Mouse (Mus musculus) stomach, embryonic 15.5 days (tissue): ENCODE measurements around the gene Vmn1r42. TPM values are rescaled to one million over a fixed set of nuclear protein-coding genes. Genes with fewer than 3 reads are reported as not detected.
"Not testable (repeated sequence)": the region's sequence is repeated elsewhere in the genome, so short reads cannot be mapped to it uniquely, and the experiment has no call there.

Experiments used
- ATAC-seq: fragments of 200-750 bp; cut with Nextera tagmentation; 2 replicates; pipeline ENCODE4 v1.8.0; 2017; ENCODE audit warnings: low read depth, moderate number of reproducible peaks, moderate TSS enrichment; ENCODE audit not compliant: insufficient read depth, low FRiP score
- H3K27ac ChIP-seq: fragments of 300-500 bp; sonication (generic); 2 replicates; pipeline ENCODE4 v1.5.1; 2015; ENCODE audit warnings: mild to moderate bottlenecking, inconsistent platforms
- H3K27me3 ChIP-seq: fragments of 300-500 bp; sonication (generic); replicated peaks from 2 replicates; pipeline ENCODE4 v1.6.1; 2015; ENCODE audit warnings: inconsistent platforms
- H3K36me3 ChIP-seq: fragments of 300-500 bp; sonication (generic); 2 replicates; pipeline ENCODE4 v1.6.1; 2015; ENCODE audit warnings: inconsistent platforms
- H3K4me1 ChIP-seq: fragments of 300-500 bp; sonication (generic); 2 replicates; pipeline ENCODE4 v1.6.1; 2015; ENCODE audit warnings: inconsistent platforms
- H3K4me2 ChIP-seq: fragments of 300-500 bp; sonication (generic); 2 replicates; pipeline ENCODE4 v1.6.1; 2015; ENCODE audit warnings: mild to moderate bottlenecking, inconsistent platforms
- H3K4me3 ChIP-seq: fragments of 300-500 bp; sonication (generic); replicated peaks from 2 replicates; pipeline ENCODE4 v1.5.1; 2015; ENCODE audit warnings: inconsistent platforms
- H3K9ac ChIP-seq: fragments of 300-500 bp; sonication (generic); 2 replicates; pipeline ENCODE4 v1.6.1; 2015; ENCODE audit warnings: inconsistent platforms
- H3K9me3 ChIP-seq: fragments of 300-500 bp; sonication (generic); 2 replicates; pipeline ENCODE4 v1.6.1; 2016; ENCODE audit warnings: inconsistent platforms
- WGBS: fragments of 180-500 bp; shearing (Covaris S2); methylation state at CpG from one replicate; pipeline ENCODE4 v1.1.7; 2015; 5-methylcytosine and 5-hydroxymethylcytosine counted together
- polyA plus RNA-seq: library from polyadenylated mRNA; unstranded; fragments of >200 nt; fragmentation: Nextera tagmentation; extraction: Ambion mirVana; gene quantifications from 2 replicates; pipeline ENCODE4 v1.2.1, GENCODE M21; 2015

Gene Vmn1r42
- not detected in 2 replicates for polyA plus RNA-seq

- WGBS = 67% methylated on average over 3 of the region's 3 CpGs
- ATAC-seq = not testable (repeated sequence)
Measured at GRCm38 (mm10) chr6:89876313-89876712, at the start of gene Vmn1r42, which contains the start of gene Vmn1r43. Vmn1r42 (minus strand) TSS chr6:89876413. Vmn1r43 (minus strand) TSS chr6:89876413.

GRCm38 (mm10) chr6:89883812-89884211, 7.6 kb upstream of the Vmn1r42 start:
- 40% methylated on average over 2 of the region's 2 CpGs for WGBS
- H3K27ac ChIP-seq = no peak overlapping the region
- H3K4me2 ChIP-seq = no peak overlapping the region
- H3K36me3 ChIP-seq = no peaks in the 10 kb centered on the region
- H3K27me3 ChIP-seq = no peaks in the 10 kb centered on the region
- no peak overlapping the region for H3K9ac ChIP-seq
- H3K9me3 ChIP-seq = no peaks in the 10 kb centered on the region
- no peak overlapping the region for H3K4me3 ChIP-seq
- no peaks in the 10 kb centered on the region for H3K4me1 ChIP-seq
- no peak for ATAC-seq

More at GRCm38 (mm10) chr6:89876313-89876712, at the start of gene Vmn1r42, which contains the start of gene Vmn1r43:
- H3K9me3 ChIP-seq, H3K4me3 ChIP-seq, H3K27me3 ChIP-seq, H3K27ac ChIP-seq, H3K9ac ChIP-seq, H3K4me2 ChIP-seq, H3K4me1 ChIP-seq, H3K36me3 ChIP-seq: not testable (repeated sequence)

- Histone ChIP-seq H3K27ac (no peak within 1 kb of the TSS), H3K36me3 (no peaks in the 10 kb centered on the region), H3K9ac (no peak within 1 kb of the TSS), H3K27me3 (no peaks in the 10 kb centered on the region), H3K4me3 (no peak within 1 kb of the TSS), H3K4me1 (no peaks in the 10 kb centered on the region), H3K4me2 (no peak within 1 kb of the TSS), H3K9me3 (no peaks in the 10 kb centered on the region)
- WGBS = 88% methylated on average over 1 of the region's 1 CpGs
- ATAC-seq = no peak
Measured at GRCm38 (mm10) chr6:89883360-89883759, 7.1 kb upstream of the Vmn1r42 start, which contains the start of gene Vmn1r44. Vmn1r44 (plus strand) TSS chr6:89883660.

- no peak overlapping the region for H3K9ac ChIP-seq
- H3K4me2 ChIP-seq = no peak overlapping the region
- H3K27ac ChIP-seq = no peak overlapping the region
- ATAC-seq = no peak
- no peaks in the 10 kb centered on the region for H3K36me3 ChIP-seq
- H3K4me3 ChIP-seq = no peak overlapping the region
- no peaks in the 10 kb centered on the region for H3K27me3 ChIP-seq
- no peaks in the 10 kb centered on the region for H3K4me1 ChIP-seq
- H3K9me3 ChIP-seq = no peaks in the 10 kb centered on the region
Measured at GRCm38 (mm10) chr6:89880867-89881266, 4.7 kb upstream of the Vmn1r42 start.

GRCm38 (mm10) chr6:89876963-89877362, 750 bp upstream of the Vmn1r42 start:
- 81% methylated on average over 2 of the region's 2 CpGs for WGBS
- no peaks in the 10 kb centered on the region for H3K9me3 ChIP-seq
- H3K4me3 ChIP-seq = no peak overlapping the region
- H3K27ac ChIP-seq = no peak overlapping the region
- no peaks in the 10 kb centered on the region for H3K36me3 ChIP-seq
- no peaks in the 10 kb centered on the region for H3K27me3 ChIP-seq
- no peak for ATAC-seq
- no peak overlapping the region for H3K9ac ChIP-seq
- no peaks in the 10 kb centered on the region for H3K4me1 ChIP-seq
- no peak overlapping the region for H3K4me2 ChIP-seq

GRCm38 (mm10) chr6:89867976-89868375, 8.2 kb downstream of the Vmn1r42 start:
- no peak overlapping the region for H3K9ac ChIP-seq
- no peak overlapping the region for H3K4me2 ChIP-seq
- no peak overlapping the region for H3K4me3 ChIP-seq
- no peaks in the 10 kb centered on the region for H3K9me3 ChIP-seq
- H3K36me3 ChIP-seq = no peaks in the 10 kb centered on the region
- no peaks in the 10 kb centered on the region for H3K4me1 ChIP-seq
- no peaks in the 10 kb centered on the region for H3K27me3 ChIP-seq
- 93% methylated on average over 2 of the region's 2 CpGs for WGBS
- no peak overlapping the region for H3K27ac ChIP-seq
- ATAC-seq = no peak

- H3K4me1 ChIP-seq = no peaks in the 10 kb centered on the region
- no peaks in the 10 kb centered on the region for H3K36me3 ChIP-seq
- H3K4me3 ChIP-seq = no peak overlapping the region
- H3K27me3 ChIP-seq = no peaks in the 10 kb centered on the region
- no peak for ATAC-seq
- WGBS = 83% methylated on average over 2 of the region's 2 CpGs
- no peak overlapping the region for H3K4me2 ChIP-seq
- no peaks in the 10 kb centered on the region for H3K9me3 ChIP-seq
- no peak overlapping the region for H3K27ac ChIP-seq
- no peak overlapping the region for H3K9ac ChIP-seq
Measured at GRCm38 (mm10) chr6:89867276-89867675, 8.9 kb downstream of the Vmn1r42 start.

GRCm38 (mm10) chr6:89863792-89864191, 12.4 kb downstream of the Vmn1r42 start:
- WGBS = 70% methylated on average over 4 of the region's 4 CpGs
- no peaks in the 10 kb centered on the region for H3K9me3 ChIP-seq
- H3K27ac ChIP-seq = no peak overlapping the region
- no peak overlapping the region for H3K9ac ChIP-seq
- no peak overlapping the region for H3K4me2 ChIP-seq
- H3K27me3 ChIP-seq = no peaks in the 10 kb centered on the region
- ATAC-seq = no peak
- no peak overlapping the region for H3K4me3 ChIP-seq
- no peaks in the 10 kb centered on the region for H3K36me3 ChIP-seq
- no peaks in the 10 kb centered on the region for H3K4me1 ChIP-seq

- 64% methylated on average over 2 of the region's 2 CpGs for WGBS
- no peak overlapping the region for H3K4me2 ChIP-seq
- H3K9ac ChIP-seq = no peak overlapping the region
- no peaks in the 10 kb centered on the region for H3K9me3 ChIP-seq
- H3K27me3 ChIP-seq = no peaks in the 10 kb centered on the region
- no peak overlapping the region for H3K4me3 ChIP-seq
- no peaks in the 10 kb centered on the region for H3K36me3 ChIP-seq
- no peak overlapping the region for H3K27ac ChIP-seq
- H3K4me1 ChIP-seq = no peaks in the 10 kb centered on the region
- ATAC-seq = peak; percentile 47
Measured at GRCm38 (mm10) chr6:89859839-89860238, 16.4 kb downstream of the Vmn1r42 start.

GRCm38 (mm10) chr6:89857552-89857951, 18.7 kb downstream of the Vmn1r42 start:
- H3K4me2 ChIP-seq = no peak overlapping the region
- H3K4me3 ChIP-seq = no peak overlapping the region
- WGBS = 76% methylated on average over 3 of the region's 3 CpGs
- no peak for ATAC-seq
- no peaks in the 10 kb centered on the region for H3K27me3 ChIP-seq
- H3K9me3 ChIP-seq = no peaks in the 10 kb centered on the region
- H3K27ac ChIP-seq = no peak overlapping the region
- H3K9ac ChIP-seq = no peak overlapping the region
- no peaks in the 10 kb centered on the region for H3K36me3 ChIP-seq
- no peaks in the 10 kb centered on the region for H3K4me1 ChIP-seq

Other genes with a start within 250 kb of the Vmn1r42 start
- gene Txnrd3, start 232.4 kb downstream of the Vmn1r42 start, polyA plus RNA-seq = 9.4 and 9.6 TPM in 2 replicates
- gene Vmn1r40, start 168.9 kb downstream of the Vmn1r42 start, polyA plus RNA-seq = not detected in 2 replicates
- gene Vmn1r41, start 135.6 kb downstream of the Vmn1r42 start, polyA plus RNA-seq = not detected in 2 replicates
- gene Vmn1r43, start within 50 bp of the Vmn1r42 start, polyA plus RNA-seq = 0.01 TPM in 2 replicates
- gene Vmn1r44, start 7.2 kb upstream of the Vmn1r42 start, polyA plus RNA-seq = not detected in 2 replicates
- gene Vmn1r45, start 64.2 kb upstream of the Vmn1r42 start, polyA plus RNA-seq = not detected in 2 replicates
- gene Vmn1r46, start 92.9 kb upstream of the Vmn1r42 start, polyA plus RNA-seq = not detected in 2 replicates
- gene Vmn1r47, start 139.7 kb upstream of the Vmn1r42 start, polyA plus RNA-seq = not detected in 2 replicates
- gene Vmn1r48, start 160.4 kb upstream of the Vmn1r42 start, polyA plus RNA-seq = not detected in 2 replicates
- not detected in 2 replicates for gene Vmn1r49, start 202.1 kb upstream of the Vmn1r42 start, polyA plus RNA-seq
- not detected in 2 replicates for gene Vmn1r50, start 225.0 kb upstream of the Vmn1r42 start, polyA plus RNA-seq
- gene Vmn1r51, start 246.2 kb upstream of the Vmn1r42 start, polyA plus RNA-seq = 0.03 TPM in 1 of 2 replicates, not detected in the other